Mouse (Mus musculus): Measurements from ENCODE around the gene Taar7a. TPM values are rescaled to one million over a fixed set of nuclear protein-coding genes. Genes with fewer than 3 reads are reported as not detected.

Gene Taar7a
- total RNA-seq, 2 experiments from 2014 or later = not detected

- no peak for DNase-seq (ENCODE audit: low spot score in 2 of 2)
These were observed 45.3 kb downstream of the Taar7a start for GRCm38 (mm10) chr10:23948026-23948425.

- DNase-seq (ENCODE audit: low spot score in 2 of 2) = no peak
These were observed 50.8 kb downstream of the Taar7a start for GRCm38 (mm10) chr10:23942465-23942864.

Other genes starting within 250 kb of the Taar7a start
- gene Rps12, start 206.2 kb downstream of the Taar7a start, total RNA-seq (2021) = 100 to 1,000 TPM; 336 to 348 TPM
- gene Slc18b1, start 196.5 kb downstream of the Taar7a start, total RNA-seq (2021) = 10 to 100 TPM; 18.2 to 22.0 TPM
- gene Vnn3, start 142.0 kb downstream of the Taar7a start, total RNA-seq (2021) = under 1 TPM in 1 of 2 experiments, not detected in 1; 0.46 TPM
- under 1 TPM; 0.66 to 0.71 TPM for gene Vnn1, start 98.8 kb downstream of the Taar7a start, total RNA-seq (2021)
- not detected for gene Taar1, start 73.1 kb downstream of the Taar7a start, total RNA-seq (2021)
- not detected for gene Taar2, start 54.9 kb downstream of the Taar7a start, total RNA-seq (2021)
- gene Taar3, start 43.9 kb downstream of the Taar7a start, total RNA-seq (2021) = not detected
- gene Taar4, start 33.0 kb downstream of the Taar7a start, total RNA-seq (2021) = not detected
- gene Taar5, start 22.8 kb downstream of the Taar7a start, total RNA-seq (2021) = not detected
- not detected for gene Taar6, start 7.8 kb downstream of the Taar7a start, total RNA-seq (2021)
- not detected for gene Taar7b, start 6.5 kb upstream of the Taar7a start, total RNA-seq (2021)
- not detected for gene Taar7d, start 33.7 kb upstream of the Taar7a start, total RNA-seq (2021)
- not detected for gene Taar7e, start 44.1 kb upstream of the Taar7a start, total RNA-seq (2021)
- gene Taar7f, start 56.0 kb upstream of the Taar7a start, total RNA-seq (2021) = not detected
- not detected for gene Taar8a, start 83.0 kb upstream of the Taar7a start, total RNA-seq (2021)
- gene Taar8b, start 98.8 kb upstream of the Taar7a start, total RNA-seq (2021) = not detected
- gene Taar8c, start 108.4 kb upstream of the Taar7a start, total RNA-seq (2021) = not detected
- gene Taar9, start 116.1 kb upstream of the Taar7a start, total RNA-seq (2021) = not detected
- 100 to 1,000 TPM; 169 to 187 TPM for gene Stx7, start 155.8 kb upstream of the Taar7a start, total RNA-seq (2021)
- gene Moxd1, start 230.0 kb upstream of the Taar7a start, total RNA-seq (2021) = 1 to 10 TPM; 4.7 to 5.0 TPM

Measured in layer of hippocampus, postnatal 10 days (tissue).